Mouse (Mus musculus): ENCODE data around the gene Uhrf2.

GRCm38 (mm10) chr19:30044630-30045029, 14.3 kb downstream of the Uhrf2 start:
- TF ChIP-seq MYOG (IDR thresholded peaks at IDR 0.05; ENCODE audit: control insufficient read depth in 1 of 3, insufficient read depth in 1 of 3, insufficient read length in 2 of 3, low read depth in 2 of 3) (no peak), SRF (IDR thresholded peaks at IDR 0.05; ENCODE audit: control insufficient read depth, insufficient read length, low read depth) (no peak), TCF12 (IDR thresholded peaks at IDR 0.05; ENCODE audit: insufficient read depth, poor library complexity, severe bottlenecking) (no peak), MAX (IDR thresholded peaks at IDR 0.05; ENCODE audit: low read depth) (no peak)

Data from myocyte (in vitro differentiated cells).